Mouse (Mus musculus): ENCODE results near the gene Slc41a1. TPM values are rescaled to one million over a fixed set of nuclear protein-coding genes. Genes with fewer than 3 reads are reported as not detected.

The Slc41a1 gene
- 3.5 and 3.8 TPM in 2 replicates for polyA plus RNA-seq (2015; fragmentation: Nextera tagmentation; extraction: Ambion mirVana)

GRCm38 (mm10) chr1:131827207-131827786 is at the start of gene Slc41a1:
Gene Slc41a1 (plus strand): TSS chr1:131827493.
- Histone ChIP-seq H3K4me1 (replicated peaks; ENCODE audit: control insufficient read depth, insufficient read depth, low read length) (no peaks in the 10 kb centered on the region; the same call in 1 of the 2 replicates), H3K4me3 (ENCODE audit: low read depth, low read length) (peak within 1 kb of the TSS; percentile 85), H3K27me3 (replicated peaks; ENCODE audit: control insufficient read depth, insufficient read depth, low read length) (no peaks in the 10 kb centered on the region), H3K27ac (ENCODE audit: low read depth, low read length) (peak within 1 kb of the TSS; percentile 36), H3K4me2 (replicated peaks; ENCODE audit: low read depth) (peak within 1 kb of the TSS; percentile 98), H3K9ac (ENCODE audit: low read depth, low read length) (peak within 1 kb of the TSS; percentile 69), H3K9me3 (ENCODE audit: control insufficient read depth) (no peaks in the 10 kb centered on the region), H3K36me3 (ENCODE audit: control insufficient read depth, insufficient read depth) (peaks cover 7% of the 10 kb centered on the region; the same call in 1 of the 2 replicates)
- peak; percentile 34 for ATAC-seq
- TF ChIP-seq CTCF (IDR thresholded peaks at IDR 0.05; ENCODE audit: low read depth), result no peak
- WGBS, result 6% methylated on average over 25 of the region's 25 CpGs

- H3K4me1 ChIP-seq (replicated peaks; ENCODE audit: control insufficient read depth, insufficient read depth, low read length), result no peaks in the 10 kb centered on the region
- ATAC-seq, result no peak
These were observed 32.7 kb upstream of the Slc41a1 start for GRCm38 (mm10) chr1:131794591-131794990.

GRCm38 (mm10) chr1:131795171-131795570 is 32.1 kb upstream of the Slc41a1 start:
- Histone ChIP-seq H3K9me3 (ENCODE audit: control insufficient read depth) (no peaks in the 10 kb centered on the region), H3K4me2 (replicated peaks; ENCODE audit: low read depth) (no peak overlapping the region), H3K4me3 (ENCODE audit: low read depth, low read length) (no peak overlapping the region), H3K4me1 (replicated peaks; ENCODE audit: control insufficient read depth, insufficient read depth, low read length) (no peaks in the 10 kb centered on the region), H3K27ac (ENCODE audit: low read depth, low read length) (no peak overlapping the region), H3K27me3 (replicated peaks; ENCODE audit: control insufficient read depth, insufficient read depth, low read length) (no peaks in the 10 kb centered on the region), H3K9ac (ENCODE audit: low read depth, low read length) (no peak overlapping the region), H3K36me3 (ENCODE audit: control insufficient read depth, insufficient read depth) (no peaks in the 10 kb centered on the region)
- TF ChIP-seq CTCF (IDR thresholded peaks at IDR 0.05; ENCODE audit: low read depth), result no peak
- no peak for ATAC-seq
- WGBS, result 79% methylated on average over 3 of the region's 3 CpGs

More at GRCm38 (mm10) chr1:131794591-131794990, 32.7 kb upstream of the Slc41a1 start:
- WGBS, result 53% methylated on average over 3 of the region's 3 CpGs
- no peaks in the 10 kb centered on the region for H3K36me3 ChIP-seq (ENCODE audit: control insufficient read depth, insufficient read depth)
- no peak overlapping the region for H3K27ac ChIP-seq (ENCODE audit: low read depth, low read length)
- H3K27me3 ChIP-seq (replicated peaks; ENCODE audit: control insufficient read depth, insufficient read depth, low read length), result no peaks in the 10 kb centered on the region
- H3K4me3 ChIP-seq (ENCODE audit: low read depth, low read length), result no peak overlapping the region
- no peak for TF ChIP-seq CTCF (IDR thresholded peaks at IDR 0.05; ENCODE audit: low read depth)
- H3K4me2 ChIP-seq (replicated peaks; ENCODE audit: low read depth), result no peak overlapping the region
- no peak overlapping the region for H3K9ac ChIP-seq (ENCODE audit: low read depth, low read length)
- H3K9me3 ChIP-seq (ENCODE audit: control insufficient read depth), result no peaks in the 10 kb centered on the region

- H3K36me3 ChIP-seq (ENCODE audit: control insufficient read depth, insufficient read depth), result no peaks in the 10 kb centered on the region
- no peak within 1 kb of the TSS for H3K9ac ChIP-seq (ENCODE audit: low read depth, low read length)
- H3K9me3 ChIP-seq (ENCODE audit: control insufficient read depth), result no peaks in the 10 kb centered on the region
- no peak for TF ChIP-seq CTCF (IDR thresholded peaks at IDR 0.05; ENCODE audit: low read depth)
- peak within 1 kb of the TSS; percentile 30 for H3K4me3 ChIP-seq (ENCODE audit: low read depth, low read length)
- peak within 1 kb of the TSS; percentile 61 for H3K4me2 ChIP-seq (replicated peaks; ENCODE audit: low read depth)
- no peaks in the 10 kb centered on the region for H3K4me1 ChIP-seq (replicated peaks; ENCODE audit: control insufficient read depth, insufficient read depth, low read length)
- ATAC-seq, result peak; percentile 94
- 10% methylated on average over 26 of the region's 26 CpGs for WGBS
- H3K27ac ChIP-seq (ENCODE audit: low read depth, low read length), result 0 out of 2 replicates have a peak within 1 kb of the TSS, but pooled peaks have one; percentile 9
- H3K27me3 ChIP-seq (replicated peaks; ENCODE audit: control insufficient read depth, insufficient read depth, low read length), result no peaks in the 10 kb centered on the region
These were observed 29.9 kb upstream of the Slc41a1 start, which contains the start of gene Pm20d1 for GRCm38 (mm10) chr1:131797202-131797909. Gene Pm20d1 (plus strand): TSS chr1:131797381.

GRCm38 (mm10) chr1:131800001-131800400 is 27.3 kb upstream of the Slc41a1 start:
- Histone ChIP-seq H3K9me3 (ENCODE audit: control insufficient read depth) (no peaks in the 10 kb centered on the region), H3K4me3 (ENCODE audit: low read depth, low read length) (no peak overlapping the region), H3K4me1 (replicated peaks; ENCODE audit: control insufficient read depth, insufficient read depth, low read length) (no peaks in the 10 kb centered on the region), H3K27ac (ENCODE audit: low read depth, low read length) (no peak overlapping the region), H3K27me3 (replicated peaks; ENCODE audit: control insufficient read depth, insufficient read depth, low read length) (no peaks in the 10 kb centered on the region), H3K4me2 (replicated peaks; ENCODE audit: low read depth) (no peak overlapping the region), H3K36me3 (ENCODE audit: control insufficient read depth, insufficient read depth) (0 out of 2 replicates have a peak, but pooled peaks cover 4% of the 10 kb centered on the region), H3K9ac (ENCODE audit: low read depth, low read length) (no peak overlapping the region)
- TF ChIP-seq CTCF (IDR thresholded peaks at IDR 0.05; ENCODE audit: low read depth), result no peak
- WGBS, result 50% methylated on average over 1 of the region's 1 CpGs
- ATAC-seq, result no peak

GRCm38 (mm10) chr1:131801071-131801470 is 26.2 kb upstream of the Slc41a1 start:
- H3K27ac ChIP-seq (ENCODE audit: low read depth, low read length), result no peak overlapping the region
- no peaks in the 10 kb centered on the region for H3K4me1 ChIP-seq (replicated peaks; ENCODE audit: control insufficient read depth, insufficient read depth, low read length)
- H3K9ac ChIP-seq (ENCODE audit: low read depth, low read length), result no peak overlapping the region
- H3K4me2 ChIP-seq (replicated peaks; ENCODE audit: low read depth), result no peak overlapping the region
- H3K4me3 ChIP-seq (ENCODE audit: low read depth, low read length), result no peak overlapping the region
- ATAC-seq, result no peak
- no peaks in the 10 kb centered on the region for H3K27me3 ChIP-seq (replicated peaks; ENCODE audit: control insufficient read depth, insufficient read depth, low read length)
- WGBS, result 95% methylated on average over 8 of the region's 8 CpGs
- no peak for TF ChIP-seq CTCF (IDR thresholded peaks at IDR 0.05; ENCODE audit: low read depth)
- H3K36me3 ChIP-seq (ENCODE audit: control insufficient read depth, insufficient read depth), result 0 out of 2 replicates have a peak, but pooled peaks cover 4% of the 10 kb centered on the region
- no peaks in the 10 kb centered on the region for H3K9me3 ChIP-seq (ENCODE audit: control insufficient read depth)
